Mouse (Mus musculus) hindbrain, embryonic 10.5 days (tissue): ENCODE measurements around the gene Snx4. TPM values are rescaled to one million over a fixed set of nuclear protein-coding genes. Genes with fewer than 3 reads are reported as not detected.
"Not testable (repeated sequence)": the region's sequence is repeated elsewhere in the genome, so short reads cannot be mapped to it uniquely, and the experiment has no call there.

Source experiments
- DNase-seq: peaks from one replicate; pipeline ENCODE4 v3.0.0-alpha.2; 2017; ENCODE audit warnings: low spot score
- H3K27ac ChIP-seq: fragments of 300-500 bp; sonication (generic); 2 replicates; pipeline ENCODE4 v1.5.1; 2016; ENCODE audit warnings: mild to moderate bottlenecking, moderate library complexity
- H3K27me3 ChIP-seq: fragments of 300-500 bp; sonication (generic); 2 replicates; pipeline ENCODE4 v1.6.1; 2016; ENCODE audit warnings: mild to moderate bottlenecking; ENCODE audit not compliant: poor library complexity, insufficient read depth, severe bottlenecking
- H3K36me3 ChIP-seq: fragments of 300-500 bp; sonication (generic); 2 replicates; pipeline ENCODE4 v1.6.1; 2016; ENCODE audit warnings: mild to moderate bottlenecking, moderate library complexity
- H3K4me1 ChIP-seq: fragments of 300-500 bp; sonication (generic); replicated peaks from 2 replicates; pipeline ENCODE4 v1.6.1; 2016; ENCODE audit warnings: mild to moderate bottlenecking
- H3K4me3 ChIP-seq: fragments of 300-500 bp; sonication (generic); 2 replicates; pipeline ENCODE4 v1.5.1; 2016; ENCODE audit warnings: mild to moderate bottlenecking, moderate library complexity
- H3K9me3 ChIP-seq: fragments of 300-500 bp; sonication (generic); 2 replicates; pipeline ENCODE4 v1.6.1; 2016; ENCODE audit warnings: mild to moderate bottlenecking, moderate library complexity
- WGBS: fragments of 180-500 bp; shearing (Covaris S2); methylation state at CpG from one replicate; pipeline ENCODE4 v1.1.7; 2016; 5-methylcytosine and 5-hydroxymethylcytosine counted together
- polyA plus RNA-seq: library from polyadenylated mRNA; unstranded; fragments of >200 nt; fragmentation: Nextera tagmentation; extraction: Ambion mirVana; gene quantifications from 2 replicates; pipeline ENCODE4 v1.2.1, GENCODE M21; 2016

Snx4 gene
- polyA plus RNA-seq: 58.2 and 69.5 TPM in 2 replicates

DNA sequence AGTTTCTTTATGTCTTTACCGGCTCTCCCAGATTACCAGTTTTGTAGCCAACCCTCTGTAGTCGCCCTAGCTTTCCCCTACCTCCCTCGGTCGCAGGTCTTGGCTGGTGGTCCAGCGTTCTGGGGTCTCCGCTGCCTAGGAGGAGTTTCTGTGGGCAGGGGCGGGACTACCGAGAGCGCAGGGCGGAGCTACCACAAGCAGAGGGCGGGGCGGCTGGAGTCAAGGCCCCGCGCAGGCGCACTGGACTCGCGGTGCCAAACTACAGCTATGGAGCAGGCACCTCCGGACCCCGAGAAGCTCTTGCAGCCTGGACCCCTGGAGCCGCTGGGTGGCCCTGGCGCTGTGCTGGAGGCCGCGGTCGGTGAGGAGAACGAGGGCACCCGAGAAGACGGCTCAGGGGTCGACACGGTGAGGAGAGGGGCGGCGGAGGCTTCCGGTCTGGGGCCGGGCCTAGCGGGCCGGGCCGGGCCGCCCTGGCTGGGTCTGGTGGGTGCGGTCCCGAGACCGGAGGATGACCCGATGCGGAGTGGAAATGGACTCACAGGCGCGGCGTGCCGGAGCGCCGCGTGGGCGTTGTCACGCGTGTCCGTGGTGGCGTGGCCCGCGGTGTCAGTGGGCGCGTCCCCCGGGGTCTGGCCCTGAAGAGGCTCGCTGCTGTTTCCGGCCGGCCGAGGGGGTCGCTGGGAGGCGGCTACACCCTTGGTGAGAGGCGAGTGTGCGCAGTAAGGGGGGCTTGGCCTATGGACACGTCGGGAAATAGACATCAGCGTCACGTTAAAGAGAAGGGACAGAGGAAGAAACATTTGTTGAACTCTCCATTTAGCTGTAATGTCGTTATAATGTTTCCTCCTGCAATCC, at the start of gene Snx4:
TSS of gene Snx4 (plus strand) at position 249 of the 858 bp plus-strand sequence.
- peak within 1 kb of the TSS; percentile 99 for H3K4me3 ChIP-seq
- no peaks in the 10 kb centered on the region for H3K9me3 ChIP-seq
- H3K27ac ChIP-seq: peak within 1 kb of the TSS; percentile 95
- peaks cover 17% of the 10 kb centered on the region for H3K36me3 ChIP-seq
- peak; percentile 95 for DNase-seq
- H3K27me3 ChIP-seq: no peaks in the 10 kb centered on the region
- peaks cover 16% of the 10 kb centered on the region for H3K4me1 ChIP-seq
- WGBS: under 1% methylated on average over 72 of the region's 72 CpGs

DNA sequence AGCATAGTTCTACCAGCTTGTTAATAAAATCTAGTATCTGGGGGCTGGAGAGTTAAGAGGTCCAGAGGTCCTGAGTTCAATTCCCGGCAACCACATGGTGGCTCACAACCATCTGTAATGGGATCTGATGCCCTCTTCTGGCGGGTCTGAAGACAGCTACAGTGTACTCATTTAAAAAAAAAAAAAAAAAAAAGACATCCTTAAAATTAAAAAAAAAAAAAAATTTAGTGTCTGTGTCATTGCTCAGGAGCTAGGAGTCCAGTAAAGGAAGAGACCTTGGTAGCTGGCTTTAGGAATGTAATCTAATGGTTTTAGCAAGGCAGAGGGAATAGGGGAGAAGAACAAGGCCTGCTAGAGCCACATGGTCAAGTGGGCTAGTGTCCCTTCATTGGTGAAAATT, 40.4 kb upstream of the Snx4 start:
- H3K4me3 ChIP-seq: no peak overlapping the region
- no peak for DNase-seq
- H3K27ac ChIP-seq: no peak overlapping the region
- H3K4me1 ChIP-seq: no peaks in the 10 kb centered on the region
- 78% methylated on average over 2 of the region's 2 CpGs for WGBS
- peaks cover 92% of the 10 kb centered on the region for H3K36me3 ChIP-seq
- 0 out of 2 replicates have a peak, but pooled peaks cover 4% of the 10 kb centered on the region for H3K9me3 ChIP-seq
- no peaks in the 10 kb centered on the region for H3K27me3 ChIP-seq

DNA sequence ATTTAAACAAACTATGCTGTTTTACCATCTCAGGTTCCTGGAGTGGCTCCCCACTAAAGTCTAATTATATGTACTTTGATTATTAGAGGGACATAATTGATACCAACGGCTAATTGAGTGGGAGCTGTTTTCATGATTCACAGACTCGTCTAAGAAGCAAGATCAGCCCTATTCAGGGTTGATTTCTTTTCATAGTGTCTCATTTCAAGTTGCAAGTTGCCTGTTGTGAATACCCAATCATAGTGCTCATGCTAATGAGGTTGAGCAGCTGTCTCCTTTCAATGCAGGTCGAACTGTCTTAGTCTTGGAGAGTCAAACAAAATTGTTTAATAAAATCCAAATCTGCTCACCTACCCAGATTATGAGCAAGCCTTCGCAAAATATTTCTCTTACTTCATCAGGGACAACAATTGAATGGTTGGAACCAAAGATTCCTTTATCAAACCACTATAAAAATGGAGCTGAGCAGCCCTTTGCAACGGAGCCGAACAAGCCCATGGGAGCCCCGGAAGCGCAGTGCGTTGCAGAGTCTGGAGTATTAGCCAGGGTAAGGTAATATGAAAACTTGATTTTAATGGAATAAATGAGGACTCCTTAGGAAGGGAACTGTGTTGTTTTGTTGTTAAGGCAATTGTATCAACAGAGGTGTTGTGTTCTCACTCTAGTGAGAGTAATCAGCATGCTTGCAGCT, 34.8 kb upstream of the Snx4 start:
- no peaks in the 10 kb centered on the region for H3K9me3 ChIP-seq
- no peaks in the 10 kb centered on the region for H3K27me3 ChIP-seq
- H3K27ac ChIP-seq: no peak overlapping the region
- 0 out of 2 replicates have a peak, but pooled peaks cover 2% of the 10 kb centered on the region for H3K4me1 ChIP-seq
- WGBS: 82% methylated on average over 9 of the region's 9 CpGs
- no peak for DNase-seq
- H3K36me3 ChIP-seq: peaks cover 84% of the 10 kb centered on the region
- no peak overlapping the region for H3K4me3 ChIP-seq

DNA sequence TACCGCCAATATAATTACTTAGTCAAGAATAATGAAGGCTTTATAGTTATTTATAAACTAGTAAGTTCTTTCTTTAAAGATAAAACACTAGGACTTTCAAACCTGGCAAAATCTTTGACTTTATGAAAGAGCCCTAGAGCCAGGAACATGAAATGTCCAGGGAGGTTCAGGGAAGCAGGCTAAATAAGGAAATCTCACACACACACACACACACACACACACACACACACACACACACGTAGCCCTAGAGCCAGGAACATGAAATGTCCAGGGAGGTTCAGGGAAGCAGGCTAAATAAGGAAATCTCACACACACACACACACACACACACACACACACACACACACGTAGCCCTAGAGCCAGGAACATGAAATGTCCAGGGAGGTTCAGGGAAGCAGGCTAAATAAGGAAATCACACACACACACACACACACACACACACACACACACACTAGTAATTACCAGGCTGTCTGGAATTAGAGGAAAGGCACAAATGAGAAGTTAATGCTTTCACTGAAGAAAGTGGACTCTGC, 33.6 kb upstream of the Snx4 start:
- DNase-seq, H3K27me3 ChIP-seq, H3K27ac ChIP-seq, H3K4me1 ChIP-seq, H3K9me3 ChIP-seq, H3K4me3 ChIP-seq: not testable (repeated sequence)
- 91% methylated on average over 3 of the region's 3 CpGs for WGBS
- H3K36me3 ChIP-seq: peaks cover 82% of the 10 kb centered on the region

DNA sequence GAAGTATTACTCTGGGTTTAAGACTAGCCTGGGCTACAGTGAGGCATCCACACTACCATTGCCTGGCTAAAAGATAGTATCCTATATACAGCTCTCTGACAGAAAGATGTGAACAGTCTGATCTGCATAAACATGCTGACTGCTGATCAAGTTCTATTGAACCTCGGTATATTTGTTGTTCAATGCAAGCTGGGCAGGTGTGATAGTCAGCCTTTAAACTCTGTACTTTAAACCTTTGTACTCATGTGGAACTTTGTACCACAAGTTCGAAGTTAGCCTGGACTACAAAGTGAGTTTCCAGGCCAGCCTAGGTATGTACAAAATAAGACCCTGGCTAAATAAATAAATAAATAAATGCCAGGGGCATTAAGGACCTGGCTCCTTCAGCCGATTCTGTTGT, 28.8 kb upstream of the Snx4 start:
- WGBS: 94% methylated on average over 3 of the region's 3 CpGs
- H3K36me3 ChIP-seq: peaks cover 78% of the 10 kb centered on the region
- no peak overlapping the region for H3K4me3 ChIP-seq
- H3K9me3 ChIP-seq: no peaks in the 10 kb centered on the region
- no peak for DNase-seq
- H3K27ac ChIP-seq: no peak overlapping the region
- H3K4me1 ChIP-seq: no peaks in the 10 kb centered on the region
- no peaks in the 10 kb centered on the region for H3K27me3 ChIP-seq

DNA sequence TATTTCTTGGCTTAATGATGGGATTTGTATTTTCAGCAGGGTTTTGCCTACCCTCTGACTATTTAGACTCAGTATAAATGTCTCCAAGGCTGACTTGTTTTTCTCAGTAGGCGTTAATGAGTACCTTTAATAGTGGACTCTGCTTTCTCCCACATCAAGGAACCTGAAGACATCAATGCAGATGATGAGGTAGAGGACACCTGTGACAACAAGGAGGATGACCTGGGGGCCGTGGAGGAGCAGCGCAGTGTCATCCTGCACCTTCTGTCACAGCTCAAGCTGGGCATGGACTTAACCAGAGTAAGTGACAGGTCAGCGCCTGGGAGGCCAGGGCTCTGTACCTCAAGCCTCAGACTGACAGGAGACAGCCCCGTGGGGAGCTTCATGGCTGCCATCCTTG, 26.9 kb upstream of the Snx4 start:
- 93% methylated on average over 5 of the region's 5 CpGs for WGBS
- Histone ChIP-seq H3K4me3 (no peak overlapping the region), H3K27me3 (no peaks in the 10 kb centered on the region), H3K27ac (no peak overlapping the region), H3K9me3 (no peaks in the 10 kb centered on the region), H3K4me1 (no peaks in the 10 kb centered on the region), H3K36me3 (peaks cover 81% of the 10 kb centered on the region)
- DNase-seq: no peak

DNA sequence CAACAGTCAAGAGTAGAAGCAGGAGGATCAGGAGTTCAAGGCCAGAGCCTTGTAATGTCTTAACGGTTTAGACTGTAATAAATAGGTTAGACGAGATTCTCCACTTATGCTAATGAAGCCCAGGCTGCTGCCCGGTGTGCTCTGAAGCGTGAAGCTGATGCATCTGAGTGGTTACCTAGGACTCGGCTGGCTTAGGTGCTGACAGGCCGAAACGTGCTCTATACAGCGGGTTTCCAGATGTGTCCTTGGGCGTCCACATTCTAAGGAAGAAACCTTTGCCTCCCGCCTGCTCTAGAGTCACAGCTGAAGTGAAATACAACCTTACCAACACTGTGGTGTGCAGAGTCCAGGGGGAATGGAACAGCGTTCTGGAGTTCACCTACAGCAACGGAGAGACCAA, 17.1 kb upstream of the Snx4 start:
- Histone ChIP-seq H3K27me3 (no peaks in the 10 kb centered on the region), H3K27ac (no peak overlapping the region), H3K36me3 (peaks cover 91% of the 10 kb centered on the region), H3K9me3 (no peaks in the 10 kb centered on the region), H3K4me1 (no peaks in the 10 kb centered on the region; the same call in 1 of the 2 replicates), H3K4me3 (no peak overlapping the region)
- no peak for DNase-seq
- 84% methylated on average over 12 of the region's 12 CpGs for WGBS

DNA sequence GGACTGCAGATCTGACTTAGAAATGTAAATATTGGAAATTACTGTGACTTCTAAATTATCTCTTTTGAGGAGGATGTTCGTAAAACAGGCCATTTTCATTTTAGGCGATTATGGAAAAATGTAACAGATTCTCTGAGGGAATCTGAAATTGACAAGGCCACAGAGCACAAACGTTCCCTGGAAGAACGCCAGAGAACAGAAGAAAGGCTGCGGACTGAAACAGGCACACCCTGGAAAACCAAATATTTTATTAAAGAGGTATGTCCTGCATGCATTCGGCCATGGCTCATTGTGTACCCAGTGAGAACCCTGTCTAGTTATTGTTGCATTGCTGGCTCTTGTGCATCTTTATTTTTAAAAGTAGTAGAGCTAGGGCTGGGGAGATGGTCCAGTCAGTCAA, 15.1 kb upstream of the Snx4 start:
- DNase-seq: no peak
- H3K27ac ChIP-seq: no peak overlapping the region
- no peaks in the 10 kb centered on the region for H3K9me3 ChIP-seq
- no peaks in the 10 kb centered on the region; the same call in 1 of the 2 replicates for H3K4me1 ChIP-seq
- 93% methylated on average over 6 of the region's 6 CpGs for WGBS
- no peak overlapping the region for H3K4me3 ChIP-seq
- no peaks in the 10 kb centered on the region for H3K27me3 ChIP-seq
- peaks cover 93% of the 10 kb centered on the region for H3K36me3 ChIP-seq

DNA sequence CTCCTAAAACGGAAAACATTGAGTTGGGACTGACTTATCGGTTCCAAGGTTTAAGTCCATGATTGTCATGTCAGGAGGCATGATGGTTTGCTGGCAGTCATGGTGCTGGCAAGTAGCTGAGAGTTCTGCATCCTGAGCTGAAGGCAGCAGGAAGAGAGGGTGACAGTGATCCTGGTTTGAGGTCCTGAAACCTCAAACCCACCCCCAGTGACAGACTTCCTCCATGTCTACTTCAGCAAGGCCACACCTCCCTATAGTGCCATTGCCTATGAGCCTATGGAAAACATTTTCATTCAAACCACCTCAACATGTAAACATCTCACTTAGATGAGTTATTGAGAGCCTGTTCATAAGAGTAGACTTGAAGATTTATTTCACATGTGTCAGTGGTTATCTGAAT, 11.9 kb upstream of the Snx4 start:
- DNase-seq: no peak
- Histone ChIP-seq H3K27ac (no peak overlapping the region), H3K4me1 (no peaks in the 10 kb centered on the region; the same call in 1 of the 2 replicates), H3K36me3 (peaks cover 99% of the 10 kb centered on the region), H3K27me3 (no peaks in the 10 kb centered on the region), H3K9me3 (no peaks in the 10 kb centered on the region), H3K4me3 (no peak overlapping the region)
- WGBS: 93% methylated on average over 2 of the region's 2 CpGs

DNA sequence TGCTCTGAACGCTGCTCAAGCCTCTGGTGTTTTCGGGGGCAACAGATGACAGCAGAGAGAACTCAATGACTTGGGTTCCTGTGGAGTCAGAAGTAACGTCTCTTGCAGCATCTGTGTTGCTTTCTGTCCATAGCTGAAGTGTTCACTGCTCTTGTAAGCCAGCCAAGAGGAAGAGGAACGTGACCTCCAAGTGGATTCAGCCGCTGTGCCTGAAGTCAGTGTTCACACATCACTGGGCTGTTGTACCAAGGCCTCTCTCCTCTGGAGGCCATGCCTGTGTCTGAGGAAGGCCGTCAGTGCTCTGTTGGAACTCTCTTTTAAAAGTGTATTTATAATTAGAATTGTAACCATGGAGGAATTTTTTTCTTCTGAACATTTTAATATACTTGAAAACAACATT, 9.2 kb upstream of the Snx4 start:
- no peaks in the 10 kb centered on the region for H3K27me3 ChIP-seq
- DNase-seq: no peak
- no peak overlapping the region for H3K4me3 ChIP-seq
- H3K4me1 ChIP-seq: no peaks in the 10 kb centered on the region
- H3K36me3 ChIP-seq: peaks cover 90% of the 10 kb centered on the region
- WGBS: 85% methylated on average over 6 of the region's 6 CpGs
- H3K9me3 ChIP-seq: no peaks in the 10 kb centered on the region
- H3K27ac ChIP-seq: no peak overlapping the region

DNA sequence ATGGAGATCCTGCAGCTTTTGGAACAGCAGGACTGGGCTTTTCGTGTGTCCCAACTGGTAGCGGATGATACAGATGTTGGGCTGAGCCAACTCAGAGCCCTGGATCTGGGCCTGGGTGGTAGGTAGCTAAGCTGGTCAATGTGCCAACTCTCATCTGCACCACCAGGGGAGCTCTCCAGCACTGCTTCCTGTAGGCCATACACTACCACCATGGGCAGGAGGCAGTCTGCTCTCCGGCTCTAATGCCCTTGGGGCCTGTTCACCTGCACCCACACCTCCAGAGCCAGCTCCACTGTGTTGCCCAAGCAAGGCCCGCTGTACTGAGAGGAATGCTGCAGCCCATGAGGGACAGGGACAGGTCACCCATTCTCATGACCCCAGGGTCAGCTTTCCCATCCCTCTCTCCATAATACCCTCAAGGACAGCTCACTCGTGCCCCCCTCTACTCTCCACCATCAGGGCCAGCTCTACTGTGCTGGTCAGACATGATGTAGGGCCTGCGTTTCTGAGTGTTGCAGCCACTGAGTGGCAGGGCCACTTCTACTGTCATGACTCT, 7.0 kb upstream of the Snx4 start:
- no peaks in the 10 kb centered on the region for H3K27me3 ChIP-seq
- H3K9me3 ChIP-seq: no peaks in the 10 kb centered on the region
- no peak for DNase-seq
- no peak overlapping the region for H3K4me3 ChIP-seq
- H3K4me1 ChIP-seq: no peaks in the 10 kb centered on the region
- 90% methylated on average over 6 of the region's 6 CpGs for WGBS
- H3K36me3 ChIP-seq: peaks cover 74% of the 10 kb centered on the region
- no peak overlapping the region for H3K27ac ChIP-seq

DNA sequence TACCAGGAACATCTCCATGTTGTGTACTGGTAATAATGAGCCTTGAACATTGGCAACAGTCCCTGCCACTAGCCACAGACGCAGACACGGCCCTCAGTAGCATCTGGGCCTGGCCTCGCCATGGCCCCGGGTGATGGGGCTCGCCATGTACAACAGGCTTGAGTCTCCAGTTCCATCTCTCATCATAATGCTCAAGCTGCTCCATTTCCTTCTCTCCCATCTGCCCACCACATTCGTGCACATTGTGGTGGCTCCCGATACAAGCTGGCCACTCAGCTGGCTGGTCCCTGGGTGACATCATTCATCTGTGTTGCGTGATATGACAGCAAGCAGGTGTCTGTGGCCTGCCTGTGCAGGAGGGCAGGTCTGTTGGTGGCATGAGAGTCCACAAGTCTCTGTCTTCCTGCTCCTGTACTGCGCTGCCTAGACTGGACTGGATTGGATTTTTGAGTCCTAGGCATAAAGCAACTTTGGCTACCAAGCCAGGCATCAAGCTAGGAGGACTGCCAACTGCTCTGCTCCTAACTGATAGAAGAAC, 6.2 kb upstream of the Snx4 start:
- H3K36me3 ChIP-seq: peaks cover 66% of the 10 kb centered on the region
- H3K4me3 ChIP-seq: no peak overlapping the region
- H3K27ac ChIP-seq: no peak overlapping the region
- H3K4me1 ChIP-seq: no peaks in the 10 kb centered on the region
- no peaks in the 10 kb centered on the region for H3K9me3 ChIP-seq
- no peak for DNase-seq
- 94% methylated on average over 9 of the region's 9 CpGs for WGBS
- H3K27me3 ChIP-seq: no peaks in the 10 kb centered on the region
